Mouse (Mus musculus) midbrain, postnatal 0 days (tissue): Measurements from ENCODE around the gene Hs3st1. TPM values are rescaled to one million over a fixed set of nuclear protein-coding genes. Genes with fewer than 3 reads are reported as not detected.

Experiments used
- ATAC-seq: fragments of 200-750 bp; cut with Nextera tagmentation; 2 replicates; pipeline ENCODE4 v1.8.0; 2017; ENCODE audit warnings: moderate number of reproducible peaks, mild to moderate bottlenecking, moderate TSS enrichment, moderate library complexity; ENCODE audit not compliant: low FRiP score
- DNase-seq: peaks from one replicate; pipeline ENCODE4 v3.0.0-alpha.2; 2015; ENCODE audit warnings: low spot score
- H3K27ac ChIP-seq: fragments of 300-500 bp; sonication (generic); 2 replicates; pipeline ENCODE4 v1.5.1; 2014; ENCODE audit warnings: low read depth, mild to moderate bottlenecking, low read length, mixed read lengths
- H3K27me3 ChIP-seq: fragments of 300-500 bp; sonication (generic); 2 replicates; pipeline ENCODE4 v1.6.1; 2014; ENCODE audit warnings: low read length, control low read depth, mixed read lengths; ENCODE audit not compliant: insufficient read depth
- H3K36me3 ChIP-seq: fragments of 300-500 bp; sonication (generic); 2 replicates; pipeline ENCODE4 v1.6.1; 2014; ENCODE audit warnings: low read length, control low read depth, mixed read lengths; ENCODE audit not compliant: insufficient read depth
- H3K4me1 ChIP-seq: fragments of 300-500 bp; sonication (generic); 2 replicates; pipeline ENCODE4 v1.6.1; 2014; ENCODE audit warnings: mild to moderate bottlenecking, control low read depth, antibody characterized with exemption, low read length, mixed read lengths; ENCODE audit not compliant: insufficient read depth
- H3K4me2 ChIP-seq: fragments of 300-500 bp; sonication (generic); 2 replicates; pipeline ENCODE4 v1.6.1; 2014; ENCODE audit warnings: low read depth, mild to moderate bottlenecking, low read length, mixed read lengths; ENCODE audit not compliant: poor library complexity, severe bottlenecking
- H3K4me3 ChIP-seq: fragments of 300-500 bp; sonication (generic); 2 replicates; pipeline ENCODE4 v1.5.1; 2014; ENCODE audit warnings: low read depth, mild to moderate bottlenecking, low read length, moderate library complexity
- H3K9ac ChIP-seq: fragments of 300-500 bp; sonication (generic); replicated peaks from 2 replicates; pipeline ENCODE4 v1.6.1; 2014; ENCODE audit warnings: mild to moderate bottlenecking, low read length, moderate library complexity, mixed read lengths; ENCODE audit not compliant: poor library complexity, severe bottlenecking
- H3K9me3 ChIP-seq: fragments of 300-500 bp; sonication (generic); 2 replicates; pipeline ENCODE4 v1.6.1; 2016; ENCODE audit warnings: low read length, control low read depth
- CTCF ChIP-seq: IDR thresholded peaks from 2 replicates; pipeline ENCODE4 v1.5.1; 2016; ENCODE audit warnings: antibody characterized with exemption, mild to moderate bottlenecking
- WGBS: fragments of 180-500 bp; shearing (Covaris S2); extraction: QIAGEN DNeasy Blood & Tissue Kit; methylation state at CpG from one replicate; pipeline ENCODE4 v1.1.7; 2014; 5-methylcytosine and 5-hydroxymethylcytosine counted together
- polyA plus RNA-seq: library from polyadenylated mRNA; unstranded; fragments of >200 nt; fragmentation: Nextera tagmentation; extraction: Ambion mirVana; gene quantifications from 2 replicates; pipeline ENCODE4 v1.2.1, GENCODE M21; 2015
- total RNA-seq: library from RNA; depleted of rRNA; stranded (reverse); fragments of >200 nt; gene quantifications from 2 replicates; pipeline ENCODE4 v1.2.3, GENCODE M21; 2014

Hs3st1 gene
- total and polyA plus RNA-seq, 2 experiments from 2014 or later = 29.6 to 42.3 TPM

- no peak overlapping the region for H3K27ac ChIP-seq
- no peak overlapping the region for H3K9ac ChIP-seq
- ATAC-seq = no peak
- H3K4me2 ChIP-seq = no peak overlapping the region
- WGBS = 81% methylated on average over 7 of the region's 7 CpGs
- no peak for TF ChIP-seq CTCF
- no peak for DNase-seq
- H3K36me3 ChIP-seq = 0 out of 2 replicates have a peak, but pooled peaks cover 6% of the 10 kb centered on the region
- no peaks in the 10 kb centered on the region for H3K4me1 ChIP-seq
- no peaks in the 10 kb centered on the region for H3K9me3 ChIP-seq
- no peak overlapping the region for H3K4me3 ChIP-seq
- H3K27me3 ChIP-seq = no peaks in the 10 kb centered on the region
Measured at GRCm38 (mm10) chr5:39615202-39615601, 140.1 kb downstream of the Hs3st1 start.

- no peaks in the 10 kb centered on the region for H3K4me1 ChIP-seq
- H3K27ac ChIP-seq = no peak overlapping the region
- H3K36me3 ChIP-seq = 0 out of 2 replicates have a peak, but pooled peaks cover 6% of the 10 kb centered on the region
- no peak overlapping the region for H3K4me2 ChIP-seq
- no peak overlapping the region for H3K4me3 ChIP-seq
- TF ChIP-seq CTCF = no peak
- ATAC-seq (no peak), DNase-seq (no peak)
- no peak overlapping the region for H3K9ac ChIP-seq
- H3K27me3 ChIP-seq = no peaks in the 10 kb centered on the region
- 90% methylated on average over 2 of the region's 2 CpGs for WGBS
- H3K9me3 ChIP-seq = no peaks in the 10 kb centered on the region
Measured at GRCm38 (mm10) chr5:39613534-39613933, 141.7 kb downstream of the Hs3st1 start.

GRCm38 (mm10) chr5:39612240-39612639 lies 143.0 kb downstream of the Hs3st1 start:
- H3K9ac ChIP-seq = no peak overlapping the region
- H3K9me3 ChIP-seq = no peaks in the 10 kb centered on the region
- ATAC-seq = no peak
- 86% methylated on average over 2 of the region's 2 CpGs for WGBS
- no peaks in the 10 kb centered on the region for H3K27me3 ChIP-seq
- H3K4me3 ChIP-seq = no peak overlapping the region
- 0 out of 2 replicates have a peak, but pooled peaks cover 6% of the 10 kb centered on the region for H3K36me3 ChIP-seq
- no peak for DNase-seq
- no peaks in the 10 kb centered on the region for H3K4me1 ChIP-seq
- H3K4me2 ChIP-seq = no peak overlapping the region
- TF ChIP-seq CTCF = no peak
- H3K27ac ChIP-seq = no peak overlapping the region

- ATAC-seq = no peak
- WGBS = 80% methylated on average over 1 of the region's 1 CpGs
- no peak for TF ChIP-seq CTCF
Measured at GRCm38 (mm10) chr5:39608260-39608659, 147.0 kb downstream of the Hs3st1 start.

GRCm38 (mm10) chr5:39594737-39595136 lies 160.5 kb downstream of the Hs3st1 start:
- ATAC-seq = no peak
- WGBS = 46% methylated on average over 2 of the region's 2 CpGs
- H3K27me3 ChIP-seq = no peaks in the 10 kb centered on the region
- H3K4me2 ChIP-seq = no peak overlapping the region
- no peaks in the 10 kb centered on the region for H3K36me3 ChIP-seq
- H3K9ac ChIP-seq = no peak overlapping the region
- no peaks in the 10 kb centered on the region for H3K4me1 ChIP-seq
- no peak for TF ChIP-seq CTCF
- no peak overlapping the region for H3K27ac ChIP-seq
- DNase-seq = peak; percentile 13
- no peak overlapping the region for H3K4me3 ChIP-seq
- no peaks in the 10 kb centered on the region for H3K9me3 ChIP-seq

More at GRCm38 (mm10) chr5:39608260-39608659, 147.0 kb downstream of the Hs3st1 start:
- no peak overlapping the region for H3K27ac ChIP-seq
- DNase-seq = no peak
- H3K27me3 ChIP-seq = no peaks in the 10 kb centered on the region
- H3K4me2 ChIP-seq = no peak overlapping the region
- no peaks in the 10 kb centered on the region for H3K4me1 ChIP-seq
- no peak overlapping the region for H3K9ac ChIP-seq
- H3K9me3 ChIP-seq = no peaks in the 10 kb centered on the region
- H3K4me3 ChIP-seq = no peak overlapping the region
- H3K36me3 ChIP-seq = no peaks in the 10 kb centered on the region
